Mouse (Mus musculus) olfactory bulb, adult 2 months (tissue): ENCODE results near the gene Snx30.

Experiments used
- CTCF ChIP-seq: fragments of 200-500 bp; IDR thresholded peaks from 2 replicates; pipeline ENCODE4 v1.5.1; 2012; ENCODE audit warnings: low read depth, mild to moderate bottlenecking, low read length, moderate library complexity; ENCODE audit not compliant: insufficient read depth
- POLR2A ChIP-seq: fragments of 200-500 bp; IDR thresholded peaks from 2 replicates; pipeline ENCODE4 v1.6.1; 2012; ENCODE audit warnings: mild to moderate bottlenecking, low read depth, low read length, moderate library complexity; ENCODE audit not compliant: insufficient read depth

DNA sequence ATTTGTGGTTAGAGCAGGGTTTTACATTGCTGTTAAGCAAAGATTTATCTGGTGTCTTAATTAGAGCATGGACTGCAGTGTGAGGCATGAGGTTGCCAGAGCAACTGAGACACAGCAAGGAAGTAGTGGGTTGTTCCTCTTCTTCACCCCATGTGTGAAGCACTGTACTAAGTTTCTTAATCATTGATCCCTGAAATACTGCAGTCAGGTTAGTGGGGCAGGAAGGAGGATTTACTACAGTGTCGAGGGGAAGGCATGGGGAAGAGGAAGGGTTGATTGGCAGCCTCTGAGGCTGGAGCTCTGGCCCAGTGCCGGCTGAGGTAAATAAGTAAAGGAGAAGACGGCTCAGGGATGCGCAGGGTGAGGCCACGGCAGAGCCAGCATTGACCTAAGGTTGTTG lies 82.4 kb downstream of the Snx30 start:
- TF ChIP-seq POLR2A (no peak), CTCF (no peak)
